Comparison of ENCODE assay signal across 25 mouse cellular contexts in genomic region chr17:81664916-81665315, GRCm38 (mm10).
"Had no signal": no experiment of that assay in that cellular context is flagged by ENCODE, and none has a peak within 500 bp of the region (broad histone marks: within the 10 kb centered on the region; RNA-seq: fewer than 3 reads in every experiment).

No protein-coding gene starts in this region.

- H3K4me2 ChIP-seq: kidney, embryonic 15.5 days; limb, embryonic 13.5 days; lung, embryonic 15.5 days; midbrain, embryonic 13.5 days; neural tube, embryonic 13.5 days had no signal

- H3K36me3 ChIP-seq: kidney, embryonic 15.5 days; limb, embryonic 10.5 days; limb, embryonic 13.5 days; lung, embryonic 15.5 days; midbrain, embryonic 10.5 days; midbrain, embryonic 13.5 days had no signal

- H3K9me3 ChIP-seq: kidney, embryonic 15.5 days; limb, embryonic 10.5 days; limb, embryonic 13.5 days; lung, embryonic 15.5 days; megakaryocyte, embryonic 14.5 days; midbrain, embryonic 10.5 days; midbrain, embryonic 13.5 days; neural tube, embryonic 13.5 days had no signal

- H3K27me3 ChIP-seq: kidney, embryonic 15.5 days; limb, embryonic 13.5 days; lung, embryonic 15.5 days; midbrain, embryonic 13.5 days; neural tube, embryonic 13.5 days had no signal

- ATAC-seq: liver, postnatal 0 days; midbrain, embryonic 13.5 days; midbrain, embryonic 16.5 days had no signal

- DNase-seq: kidney, adult 8-10 months; kidney, postnatal 14 days; kidney, postnatal 4 days; liver; liver, postnatal 0 days; lung, postnatal 14 days; lung, postnatal 4 days; right cerebral cortex, adult 18-20 months; right cerebral cortex, postnatal 14 days; right cerebral cortex, postnatal 4 days; thymus, adult 2 months; thymus, postnatal 14 days; thymus, postnatal 4 days had no signal

- H3K27ac ChIP-seq: kidney, embryonic 15.5 days; limb, embryonic 10.5 days; limb, embryonic 13.5 days; liver, embryonic 14.5 days; lung, embryonic 15.5 days; midbrain, embryonic 10.5 days; midbrain, embryonic 13.5 days; neural tube, embryonic 13.5 days; stomach, postnatal 0 days had no signal

- H3K9ac ChIP-seq: kidney, embryonic 15.5 days; limb, embryonic 13.5 days; liver, embryonic 14.5 days; liver, postnatal 0 days; lung, embryonic 15.5 days; midbrain, embryonic 13.5 days; neural tube, embryonic 13.5 days had no signal

- H3K4me3 ChIP-seq: kidney, embryonic 15.5 days; limb, embryonic 10.5 days; limb, embryonic 13.5 days; lung, embryonic 15.5 days; megakaryocyte, embryonic 14.5 days; midbrain, embryonic 10.5 days; midbrain, embryonic 13.5 days; myocyte; neural tube, embryonic 13.5 days had no signal
